7 mouse cellular contexts compared by ENCODE assay signal in the genomic region with DNA sequence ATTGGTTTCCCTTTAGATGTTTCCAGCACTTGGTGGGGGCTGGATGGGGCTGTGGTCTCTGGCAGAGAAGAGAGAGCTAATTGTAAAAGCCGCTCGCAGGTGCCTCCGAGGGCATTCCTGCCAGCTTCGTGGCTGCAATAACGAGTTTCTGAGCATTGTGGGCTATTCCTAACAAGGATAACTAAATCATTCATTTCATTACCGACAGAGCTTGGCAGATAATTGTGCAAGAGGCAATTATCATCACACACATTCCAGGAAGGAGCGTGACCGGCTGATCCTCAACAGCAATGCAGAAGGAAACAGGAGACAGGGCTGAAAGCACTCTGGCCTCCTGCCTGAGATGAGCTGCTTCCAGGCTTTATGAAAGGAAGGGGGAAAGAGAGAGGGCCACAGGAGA. TPM values are rescaled to one million over a fixed set of nuclear protein-coding genes. Genes with fewer than 3 reads are reported as not detected.
A peak's percentile ranks its signal among the peaks of the same experiment; 100 is the strongest.
DNase-seq lines count a peak whose midpoint lies in the region; ATAC-seq lines count a peak whose summit lies in the region.

No protein-coding gene starts in this region.

- peak; percentile 39 for DNase-seq in kidney, postnatal 10 days
- DNase-seq in kidney, adult 11 months: no peak
- peak; percentile 38 for DNase-seq in embryonic facial prominence, embryonic 11.5 days (ENCODE audit: low spot score)
- no peak for DNase-seq in ovary, adult 18-20 months (ENCODE audit: low spot score)
- no peak for DNase-seq in layer of hippocampus, postnatal 10 days (ENCODE audit: low spot score in 2 of 2)

- no peak overlapping the region for H3K4me2 ChIP-seq in embryonic facial prominence, embryonic 11.5 days (ENCODE audit: low read depth, low read length)
- H3K4me2 ChIP-seq in forebrain, embryonic 15.5 days (replicated peaks): no peak overlapping the region
- H3K4me2 ChIP-seq in midbrain, embryonic 16.5 days (ENCODE audit: low read length): 0 out of 2 replicates have a peak overlapping the region, but pooled peaks have one; percentile 4

- no peak overlapping the region for H3K27ac ChIP-seq in embryonic facial prominence, embryonic 11.5 days (replicated peaks; ENCODE audit: low read depth, low read length)
- H3K27ac ChIP-seq in forebrain, embryonic 15.5 days (replicated peaks): peak overlapping the region; percentile 67
- H3K27ac ChIP-seq in midbrain, embryonic 16.5 days (ENCODE audit: low read length): peak overlapping the region; percentile 65

- H3K4me1 ChIP-seq in embryonic facial prominence, embryonic 11.5 days (ENCODE audit: control insufficient read depth, insufficient read depth, low read length): no peaks in the 10 kb centered on the region
- H3K4me1 ChIP-seq in forebrain, embryonic 15.5 days: peaks cover 12% of the 10 kb centered on the region
- peaks cover 11% of the 10 kb centered on the region for H3K4me1 ChIP-seq in midbrain, embryonic 16.5 days (ENCODE audit: control insufficient read depth, insufficient read depth, low read length)

- ATAC-seq in embryonic facial prominence, embryonic 11.5 days (replicated peaks; ENCODE audit: insufficient number of reproducible peaks, low FRiP score, low TSS enrichment, low read depth): no peak
- peak; percentile 21; the same call in 1 of the 2 replicates for ATAC-seq in forebrain, embryonic 15.5 days (replicated peaks)
- ATAC-seq in midbrain, embryonic 16.5 days: peak; percentile 55

- H3K9ac ChIP-seq in embryonic facial prominence, embryonic 11.5 days (replicated peaks; ENCODE audit: low read length): no peak overlapping the region
- no peak overlapping the region for H3K9ac ChIP-seq in forebrain, embryonic 15.5 days (replicated peaks)
- peak overlapping the region; percentile 17; the same call in 1 of the 2 replicates for H3K9ac ChIP-seq in midbrain, embryonic 16.5 days (ENCODE audit: low read depth, low read length)

- H3K36me3 ChIP-seq in embryonic facial prominence, embryonic 11.5 days (replicated peaks; ENCODE audit: control insufficient read depth, insufficient read depth, low read depth, low read length): no peaks in the 10 kb centered on the region
- H3K36me3 ChIP-seq in forebrain, embryonic 15.5 days: no peaks in the 10 kb centered on the region
- no peaks in the 10 kb centered on the region for H3K36me3 ChIP-seq in midbrain, embryonic 16.5 days (ENCODE audit: control insufficient read depth, insufficient read depth, low read length)

- no peaks in the 10 kb centered on the region for H3K9me3 ChIP-seq in embryonic facial prominence, embryonic 11.5 days (replicated peaks; ENCODE audit: control insufficient read depth, low read length)
- H3K9me3 ChIP-seq in forebrain, embryonic 15.5 days: no peaks in the 10 kb centered on the region
- no peaks in the 10 kb centered on the region for H3K9me3 ChIP-seq in midbrain, embryonic 16.5 days (replicated peaks; ENCODE audit: control insufficient read depth, low read length, poor library complexity, severe bottlenecking)

- no peak overlapping the region for H3K4me3 ChIP-seq in embryonic facial prominence, embryonic 11.5 days (ENCODE audit: low read depth, low read length)
- H3K4me3 ChIP-seq in forebrain, embryonic 15.5 days: no peak overlapping the region
- H3K4me3 ChIP-seq in midbrain, embryonic 16.5 days (ENCODE audit: low read depth, low read length): no peak overlapping the region

- H3K27me3 ChIP-seq in embryonic facial prominence, embryonic 11.5 days (ENCODE audit: control insufficient read depth, insufficient read depth, low read length): no peaks in the 10 kb centered on the region
- H3K27me3 ChIP-seq in forebrain, embryonic 15.5 days: no peaks in the 10 kb centered on the region
- H3K27me3 ChIP-seq in midbrain, embryonic 16.5 days (ENCODE audit: control insufficient read depth, insufficient read depth, low read depth, low read length): no peaks in the 10 kb centered on the region

- WGBS in embryonic facial prominence, embryonic 11.5 days: 29% methylated on average over 8 of the region's 8 CpGs
- whole genome bisulfite sequencing in forebrain, embryonic 15.5 days: 9% methylated on average over 8 of the region's 8 CpGs
- WGBS in midbrain, embryonic 16.5 days: 14% methylated on average over 8 of the region's 8 CpGs

RNA-seq across cellular contexts. Expression of gene Kcna5, which starts 24.8 kb away (rescaled TPM):
- 1.7 and 2.6 TPM in 2 replicates for polyA plus RNA-seq in embryonic facial prominence, embryonic 11.5 days (2014; fragmentation: Nextera tagmentation; extraction: Ambion mirVana)
- polyA plus RNA-seq in forebrain, embryonic 15.5 days (2015; fragmentation: Nextera tagmentation; extraction: Ambion mirVana): 1.3 and 2.4 TPM in 2 replicates
- 4.1 and 4.3 TPM in 2 replicates for polyA plus RNA-seq in midbrain, embryonic 16.5 days (2015; fragmentation: Nextera tagmentation; extraction: Ambion mirVana)
- total RNA-seq in layer of hippocampus, postnatal 10 days (2021): 1 to 10 TPM; 1.4 to 1.6 TPM

Comparison
In these comparisons a context has a peak if more than half of its experiments do, and no peak if none do; other contexts are left out.
1. DNase-seq: peak in kidney, postnatal 10 days (single experiment) and embryonic facial prominence, embryonic 11.5 days (single experiment); none in kidney, adult 11 months (single experiment), ovary, adult 18-20 months (single experiment) and layer of hippocampus, postnatal 10 days (0 of 2).